Mouse (Mus musculus) hematopoietic stem cell, adult 5-6 weeks (primary cell): ENCODE measurements at regions not wholly inside any gene's neighbourhood (a gene's known extent, or its start where the extent isn't known, plus 50 kb on each side); places are given as distances from the start of the nearest gene placed in this dataset.
A peak's percentile ranks its signal among the peaks of the same experiment; 100 is the strongest.

Experiments
- ATAC-seq, 2 experiments: fragments of 125-278 bp in 1 of 2; replicated peaks in 1 of 2; 2 replicates each; pipeline ENCODE4 v1.8.0; 2016 to 2017; ENCODE audit warnings: inconsistent platforms in 2 of 2, mild to moderate bottlenecking in 2 of 2, moderate number of reproducible peaks in 2 of 2, low read depth in 1 of 2, moderate TSS enrichment in 1 of 2; ENCODE audit not compliant: low FRiP score in 2 of 2, poor library complexity in 2 of 2, severe bottlenecking in 2 of 2, insufficient read depth in 1 of 2, low TSS enrichment in 1 of 2

DNA sequence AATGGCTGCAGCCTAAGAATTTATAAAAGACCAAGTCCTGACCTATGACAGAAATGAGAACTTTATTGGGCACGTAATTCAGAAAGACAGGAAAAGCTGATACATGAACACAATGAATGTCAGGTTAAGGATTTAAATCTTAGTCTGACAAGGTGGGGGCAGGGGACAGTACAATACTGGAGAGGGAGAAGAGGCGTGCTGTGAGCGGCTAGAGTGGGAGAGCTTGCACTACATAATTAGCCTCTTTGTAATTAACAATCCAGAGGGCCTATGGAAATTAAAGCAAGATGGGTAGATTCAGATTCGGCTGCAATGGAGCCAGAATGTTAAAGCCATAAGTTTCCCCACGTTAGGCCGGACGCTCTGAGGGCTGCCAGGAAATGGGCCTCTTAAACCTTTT lies 301.9 kb downstream of the Dhx15 start:
- no peak for ATAC-seq

DNA sequence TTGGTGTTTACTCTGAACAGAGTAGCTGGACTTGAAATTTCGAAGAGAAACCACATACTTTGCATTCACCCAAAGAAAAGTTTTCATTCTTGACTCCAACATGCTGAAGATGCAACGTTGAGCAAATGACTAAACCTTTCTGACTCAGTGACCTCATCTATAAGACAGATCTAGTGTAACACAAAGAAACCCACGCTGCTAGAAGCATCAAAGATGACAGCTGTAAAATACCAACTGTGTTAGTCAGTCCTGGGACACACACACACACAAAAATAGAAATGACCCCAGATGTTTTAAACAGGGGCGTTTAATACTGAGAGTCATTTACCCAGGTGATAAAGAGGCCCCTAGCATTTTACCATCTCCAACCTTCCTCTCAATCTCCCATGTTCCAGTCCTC lies 307.7 kb downstream of the Dhx15 start:
- ATAC-seq: no peak

DNA sequence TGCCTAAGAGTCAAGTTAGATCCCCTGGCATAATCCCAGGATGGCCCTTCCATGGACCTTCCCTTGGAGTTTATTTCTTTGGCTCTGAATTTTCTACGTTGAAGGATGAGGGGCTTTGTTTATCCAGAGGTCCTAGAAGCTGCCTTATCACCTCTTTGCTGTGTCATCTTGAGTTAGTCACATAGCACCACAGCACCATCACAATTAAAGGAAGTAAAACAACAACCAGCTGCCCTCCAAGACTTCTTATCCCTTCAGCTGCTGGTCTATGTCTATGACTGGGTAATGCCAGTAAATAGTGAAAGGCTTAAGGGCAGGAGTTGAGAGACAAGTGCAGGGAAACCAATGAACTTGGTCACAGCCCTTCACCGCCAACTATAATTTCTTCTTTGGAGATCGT lies 308.1 kb downstream of the Dhx15 start:
- no peak for ATAC-seq

DNA sequence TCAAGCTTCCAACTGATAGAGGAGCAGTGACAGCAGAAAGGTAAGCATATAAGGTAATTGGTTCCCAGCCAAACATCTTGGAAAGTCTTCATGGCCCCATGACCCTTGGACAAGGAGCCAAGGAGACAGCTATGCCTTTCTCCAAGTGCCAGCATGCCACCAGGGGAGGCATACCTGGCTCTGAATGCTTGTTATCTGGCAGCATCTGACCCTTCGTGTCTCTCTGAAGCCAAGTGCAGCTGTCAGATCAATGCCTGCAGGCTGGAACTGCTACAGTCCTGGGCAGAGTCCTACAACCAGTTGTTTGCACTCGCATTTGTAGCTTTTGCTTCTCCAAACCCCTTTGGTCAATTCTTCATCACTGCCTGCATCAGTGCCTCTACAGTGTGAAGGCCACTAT lies 309.3 kb upstream of the Ppargc1a start:
- ATAC-seq: no peak

DNA sequence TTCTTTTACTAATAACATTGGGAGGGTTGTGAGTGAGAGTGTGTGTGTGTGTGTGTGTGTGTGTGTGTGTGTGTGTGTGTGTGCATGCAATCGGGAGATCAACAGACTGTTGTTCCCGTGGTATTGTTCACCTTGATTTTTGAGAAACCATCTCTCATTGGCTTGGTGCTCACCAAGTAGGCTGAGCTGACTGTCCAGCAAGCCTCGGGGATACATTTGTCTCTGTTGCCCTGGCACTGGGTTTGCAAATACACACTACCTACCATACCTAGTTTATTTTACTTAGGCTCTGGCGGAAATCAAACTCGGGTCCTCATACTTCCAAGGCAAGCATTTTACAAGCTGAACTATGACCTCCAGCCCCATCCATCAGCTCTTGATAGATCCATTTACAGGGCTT lies 306.0 kb upstream of the Ppargc1a start:
- no peak for ATAC-seq

DNA sequence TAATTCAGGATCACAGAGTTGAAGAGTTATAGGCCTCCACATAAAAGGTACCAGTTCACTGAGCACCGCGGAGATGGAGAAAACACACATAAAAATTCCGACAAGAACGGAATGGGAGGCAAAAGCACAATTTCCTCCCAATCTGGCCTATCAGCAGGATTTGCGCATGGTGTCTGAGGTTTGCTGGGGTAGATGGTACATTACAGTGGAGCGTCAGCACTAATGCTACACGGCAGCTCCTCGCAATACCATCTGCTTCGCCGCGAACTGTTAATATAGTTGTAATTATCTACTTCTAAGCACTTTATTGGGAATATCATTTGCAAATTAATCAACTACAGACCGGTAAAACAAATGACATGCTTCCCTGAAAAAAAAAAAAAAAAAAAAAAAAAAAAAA lies 304.2 kb upstream of the Ppargc1a start:
- ATAC-seq: no peak

DNA sequence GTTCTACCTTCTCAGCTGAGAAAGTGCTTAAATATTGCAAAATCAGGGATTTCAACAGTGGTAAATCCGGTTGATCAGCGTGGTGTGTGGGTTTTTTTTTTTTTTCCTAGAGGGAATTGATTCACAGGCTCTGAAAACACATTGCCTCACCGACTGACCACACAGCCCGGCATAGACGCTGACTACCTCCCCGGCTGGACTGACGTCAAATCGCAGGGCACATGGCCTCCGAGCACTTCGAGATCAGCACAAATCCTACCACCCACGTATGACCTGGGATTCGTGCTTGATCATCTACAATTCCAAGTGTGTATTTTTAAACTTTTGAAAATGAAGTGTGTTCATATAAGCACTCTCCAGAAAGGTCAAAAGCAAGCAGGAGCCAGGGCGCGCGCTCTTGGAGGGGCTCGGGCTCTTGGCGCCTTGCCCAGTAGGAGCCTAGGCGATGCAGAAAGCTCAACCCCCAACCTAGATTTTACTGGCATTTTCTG lies 300.7 kb upstream of the Ppargc1a start:
- no peak for ATAC-seq

DNA sequence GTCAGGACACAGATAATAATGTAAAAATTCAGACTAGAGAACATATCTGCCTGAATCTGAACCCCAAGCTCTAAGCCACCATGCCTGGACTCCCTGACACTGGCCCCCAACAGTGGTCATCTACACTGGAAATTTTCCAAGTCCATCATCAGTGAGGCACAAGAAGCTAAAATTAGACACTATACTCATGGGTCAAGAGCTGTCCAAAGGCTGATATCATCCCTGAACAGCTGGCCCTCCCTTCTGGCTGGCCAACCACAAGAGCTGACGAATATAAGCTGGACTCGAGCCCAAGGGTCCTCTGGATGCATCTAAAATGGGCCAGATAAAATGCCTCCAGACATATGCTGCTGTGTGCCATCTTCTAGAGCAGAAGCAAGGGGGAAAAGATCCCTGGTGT lies 298.5 kb upstream of the Ppargc1a start:
- no peak for ATAC-seq

DNA sequence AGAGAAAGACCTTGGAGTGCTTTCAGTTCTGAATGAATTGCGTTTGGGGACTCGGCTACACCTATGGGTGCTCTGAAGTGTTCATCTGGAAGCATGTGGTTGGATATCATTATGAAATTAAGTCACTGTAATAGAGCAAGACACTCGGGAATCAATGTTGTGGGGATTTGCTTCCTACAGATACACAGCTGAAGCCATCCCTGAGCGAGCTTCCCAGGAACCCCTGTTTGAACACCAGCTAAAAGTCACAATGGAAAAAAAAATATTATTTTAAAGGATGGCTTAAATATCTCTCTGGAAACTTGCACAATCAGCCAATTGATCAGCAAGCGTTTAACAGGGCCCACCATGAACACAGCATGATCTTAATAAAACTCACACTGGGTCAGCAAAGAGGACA lies 293.0 kb upstream of the Ppargc1a start:
- ATAC-seq: no peak

DNA sequence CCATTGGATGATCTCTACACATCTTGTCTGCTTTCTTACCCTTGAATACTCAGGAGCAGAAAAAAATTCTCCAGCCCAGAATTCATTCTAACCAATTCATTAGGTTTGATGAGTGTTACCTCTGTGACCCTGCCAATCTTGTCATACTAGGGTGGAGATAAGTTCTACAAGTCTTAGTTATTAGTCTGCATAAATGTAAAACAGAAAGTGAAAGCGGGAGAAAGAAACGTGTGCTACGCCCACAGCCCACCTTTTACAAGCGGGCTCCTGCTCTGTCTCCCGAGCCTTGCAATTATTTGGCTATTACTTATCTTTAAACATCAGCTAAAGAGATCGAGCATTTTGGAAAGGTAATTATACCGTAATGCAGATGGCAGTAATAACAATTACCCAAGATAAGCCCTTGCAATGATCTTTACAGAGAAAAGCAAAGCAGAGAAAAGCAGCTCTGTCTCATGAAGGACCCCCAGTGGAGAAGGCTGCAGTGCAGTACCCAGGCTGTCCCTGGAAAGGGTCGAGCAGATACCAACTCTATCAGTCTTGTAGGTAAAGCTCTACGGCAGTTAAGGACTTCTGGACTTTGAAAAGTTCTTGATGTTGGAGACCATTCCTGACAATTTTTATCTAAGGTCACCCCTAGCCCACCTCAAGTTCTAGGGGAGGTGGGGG lies 286.1 kb upstream of the Ppargc1a start:
- ATAC-seq: peak; percentile 95 to 97

DNA sequence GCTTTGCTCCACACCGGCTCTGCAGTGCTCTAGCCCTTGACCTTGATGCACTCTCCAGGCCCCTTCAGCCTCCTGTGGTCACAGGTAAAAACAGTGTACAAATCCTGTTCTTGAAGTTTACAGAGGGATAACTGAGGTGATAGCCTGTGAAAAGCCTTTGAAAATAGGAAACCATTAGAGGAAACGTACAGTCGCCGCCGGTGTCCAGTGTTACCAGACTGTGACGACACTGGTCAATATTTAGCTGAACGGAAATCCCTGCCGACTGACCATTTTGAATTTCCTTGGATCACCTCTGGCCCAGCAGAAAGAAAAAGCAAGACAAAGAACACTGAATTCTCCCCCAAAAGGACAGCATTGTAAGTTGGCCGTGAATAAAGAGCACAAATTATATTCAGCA lies 282.6 kb upstream of the Ppargc1a start:
- ATAC-seq: no peak

DNA sequence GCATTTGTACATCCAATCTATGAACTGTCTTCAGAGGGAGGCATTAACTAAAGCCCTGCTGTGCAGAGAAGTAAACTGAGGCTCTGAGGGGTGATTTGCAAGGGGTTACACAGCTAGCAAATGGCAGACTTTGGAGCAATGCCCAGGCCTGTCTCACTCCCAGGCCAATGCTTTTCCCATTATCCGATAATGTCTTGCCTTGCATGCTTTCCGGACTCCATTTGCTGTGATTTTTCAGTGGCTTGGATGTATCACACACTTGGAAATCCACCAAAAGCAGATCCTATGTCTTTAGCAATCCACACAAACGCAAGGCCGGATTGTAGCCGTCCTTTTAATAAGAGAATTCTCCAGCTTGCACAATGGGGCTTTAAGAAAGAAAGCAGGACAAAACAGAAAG lies 281.7 kb upstream of the Ppargc1a start:
- ATAC-seq: no peak

DNA sequence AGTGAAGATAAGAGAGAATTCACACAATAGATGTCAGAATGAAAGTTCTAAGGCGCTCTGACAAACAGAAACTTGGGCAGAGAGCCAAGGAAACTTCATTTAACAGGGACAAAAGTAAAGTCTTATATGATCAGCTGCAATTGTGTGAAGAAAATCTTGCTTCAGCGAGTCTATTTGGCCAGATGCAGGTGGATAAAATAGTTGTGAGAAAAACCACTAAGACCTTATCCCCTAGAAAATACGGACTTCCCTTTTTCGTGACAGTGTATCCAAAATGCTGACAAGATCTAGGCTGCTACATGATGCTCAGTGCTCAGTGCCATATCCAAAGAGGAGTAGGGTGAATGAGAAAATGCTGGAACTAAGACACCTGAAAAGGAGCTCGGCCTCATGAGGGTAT lies 274.7 kb upstream of the Ppargc1a start:
- ATAC-seq: no peak

DNA sequence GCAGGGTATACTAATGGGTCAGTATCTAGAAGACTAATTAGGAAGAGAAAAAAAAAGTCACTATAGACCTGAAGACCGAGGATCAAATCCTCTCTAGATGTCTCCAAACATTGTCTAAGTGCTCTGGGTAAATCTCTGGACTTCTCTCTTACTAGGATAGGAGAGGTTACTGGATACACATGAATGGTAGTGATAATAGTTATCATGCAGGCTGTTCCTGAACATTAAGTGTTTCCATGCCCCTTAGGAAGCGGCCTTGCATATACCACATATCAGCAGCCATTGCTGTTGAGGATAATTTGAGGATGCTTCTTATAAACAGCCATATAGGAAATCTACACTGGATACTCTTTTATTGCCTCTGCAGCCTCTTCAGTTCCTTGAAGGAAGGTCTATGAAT lies 274.2 kb upstream of the Ppargc1a start:
- ATAC-seq: no peak

DNA sequence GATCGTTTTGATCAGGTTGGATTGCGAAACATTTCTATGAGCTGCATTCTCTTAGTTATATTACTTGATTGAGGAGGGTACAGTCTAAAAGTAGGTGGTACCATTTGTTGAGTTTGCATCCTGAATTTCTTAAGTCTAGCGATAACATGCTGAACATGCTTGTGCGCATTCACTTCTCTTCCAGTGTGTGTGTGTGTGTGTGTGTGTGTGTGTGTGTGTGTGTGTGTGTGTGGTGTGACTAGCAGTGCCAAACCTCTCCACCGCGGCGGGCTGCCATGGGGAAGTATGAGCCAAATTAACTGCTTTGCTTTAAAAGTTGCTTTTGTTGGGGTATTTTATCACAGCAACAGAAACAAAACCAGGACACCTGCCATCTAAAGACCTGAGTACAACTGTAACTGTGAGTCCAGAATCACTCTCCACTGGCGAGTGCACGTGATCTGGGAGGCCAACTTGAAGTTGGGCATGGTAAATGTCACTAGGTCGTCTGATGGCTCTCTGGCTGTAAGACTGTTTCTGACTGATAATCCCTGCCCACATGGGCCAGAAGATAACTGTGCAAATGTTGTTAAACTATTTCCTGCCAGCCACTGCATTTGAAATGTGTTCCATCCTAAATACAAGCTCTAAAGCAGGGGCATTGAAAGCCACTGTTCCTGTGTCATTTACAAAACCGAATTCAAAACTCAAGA lies 273.3 kb upstream of the Ppargc1a start:
- peak in 1 of 2 experiments; percentile 62; a peak in 1 of 4 replicates for ATAC-seq

DNA sequence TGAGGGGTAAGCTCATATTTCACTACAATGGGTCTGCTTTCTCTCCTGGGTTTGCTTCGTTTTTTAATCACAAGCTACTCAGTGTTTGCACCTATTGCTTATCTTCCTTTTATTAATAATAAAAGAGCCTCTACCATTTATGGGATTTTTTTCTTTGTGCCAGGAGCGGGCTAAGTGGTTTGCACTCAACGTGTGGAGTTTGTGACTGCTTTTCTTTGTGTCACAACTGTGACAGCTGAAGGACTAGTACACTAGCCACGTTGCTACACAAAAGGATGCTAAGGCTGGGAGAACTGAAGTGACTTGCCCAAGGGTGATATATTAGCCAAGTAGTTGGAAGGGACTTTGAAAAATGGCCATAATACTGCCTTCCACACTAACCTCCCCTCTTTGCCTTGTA lies 271.8 kb upstream of the Ppargc1a start:
- no peak for ATAC-seq

DNA sequence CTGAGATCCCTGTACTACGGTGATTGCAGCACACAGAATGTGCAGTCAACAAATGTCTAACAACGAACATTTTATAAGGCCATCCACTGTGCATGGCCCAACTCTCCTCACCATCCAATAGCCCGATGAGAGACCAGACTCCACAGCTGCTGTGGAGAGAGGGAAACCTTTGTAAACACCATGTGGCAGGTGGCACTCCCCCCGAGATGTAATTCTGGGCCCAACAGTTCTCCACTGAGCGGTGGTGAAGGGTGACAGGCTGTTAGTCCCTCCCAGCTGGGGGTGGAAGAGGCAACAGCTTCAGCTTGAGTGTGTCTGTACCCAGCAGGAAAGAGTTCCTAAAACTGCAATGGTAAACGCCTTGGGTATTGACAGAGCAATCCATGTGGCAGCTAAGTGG lies 263.0 kb upstream of the Ppargc1a start:
- ATAC-seq: no peak

DNA sequence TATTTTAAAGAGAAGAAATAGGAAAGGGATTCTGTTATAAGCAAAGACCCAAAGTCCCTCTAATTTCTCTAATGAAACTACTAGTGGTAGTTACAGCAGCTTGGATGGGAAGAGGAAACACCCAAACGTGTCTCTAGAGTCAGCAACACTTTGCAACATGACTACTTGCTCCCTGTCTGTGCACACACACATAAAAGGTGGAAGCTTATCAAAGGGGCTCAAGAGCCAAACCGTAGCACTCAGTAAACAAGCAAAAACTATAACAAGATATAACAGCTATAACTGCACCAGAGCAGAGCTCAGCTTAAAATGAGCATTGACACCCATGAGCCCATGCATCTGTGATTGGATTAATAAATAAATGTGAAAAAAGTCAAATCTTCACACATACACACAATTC lies 262.5 kb upstream of the Ppargc1a start:
- ATAC-seq: no peak

DNA sequence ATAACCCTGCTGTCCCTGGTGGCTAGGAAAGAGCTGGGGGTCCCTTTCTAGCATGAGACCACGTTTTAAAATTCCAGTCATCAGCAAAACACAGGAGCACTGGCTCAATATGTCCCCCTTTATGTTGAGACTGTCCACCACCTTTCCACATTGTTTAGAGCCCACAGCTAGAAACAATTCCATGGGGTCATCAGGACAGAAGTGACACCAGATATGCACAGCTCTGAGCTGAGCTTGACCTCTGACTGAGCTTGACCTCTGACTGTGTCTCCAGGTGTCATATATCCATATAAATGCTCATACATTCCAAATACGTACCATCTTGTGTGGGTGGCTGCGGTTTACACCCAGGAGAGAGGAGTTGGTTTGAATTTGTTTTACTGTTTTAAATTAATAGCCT lies 262.1 kb upstream of the Ppargc1a start:
- no peak for ATAC-seq
